Mouse (Mus musculus) heart, embryonic 15.5 days (tissue): Measurements from ENCODE around the gene Ankrd6. TPM values are rescaled to one million over a fixed set of nuclear protein-coding genes. Genes with fewer than 3 reads are reported as not detected.

Source experiments
- ATAC-seq: fragments of 200-750 bp; cut with Nextera tagmentation; replicated peaks from 2 replicates; pipeline ENCODE4 v1.8.0; 2017; ENCODE audit warnings: low read depth, moderate TSS enrichment; ENCODE audit not compliant: insufficient number of reproducible peaks, insufficient read depth, low FRiP score
- H3K27ac ChIP-seq: fragments of 300-500 bp; sonication (generic); 2 replicates; pipeline ENCODE4 v1.5.1; 2015; ENCODE audit warnings: mild to moderate bottlenecking, inconsistent platforms
- H3K27me3 ChIP-seq: fragments of 300-500 bp; sonication (generic); 2 replicates; pipeline ENCODE4 v1.6.1; 2015; ENCODE audit warnings: inconsistent platforms
- H3K36me3 ChIP-seq: fragments of 300-500 bp; sonication (generic); 2 replicates; pipeline ENCODE4 v1.6.1; 2015; ENCODE audit warnings: mild to moderate bottlenecking, inconsistent platforms
- H3K4me1 ChIP-seq: fragments of 300-500 bp; sonication (generic); replicated peaks from 2 replicates; pipeline ENCODE4 v1.6.1; 2015; ENCODE audit warnings: inconsistent platforms
- H3K4me2 ChIP-seq: fragments of 300-500 bp; sonication (generic); 2 replicates; pipeline ENCODE4 v1.6.1; 2015; ENCODE audit warnings: inconsistent platforms, mild to moderate bottlenecking, moderate library complexity
- H3K4me3 ChIP-seq: fragments of 300-500 bp; sonication (generic); 2 replicates; pipeline ENCODE4 v1.5.1; 2015; ENCODE audit warnings: mild to moderate bottlenecking, inconsistent platforms
- H3K9ac ChIP-seq: fragments of 300-500 bp; sonication (generic); 2 replicates; pipeline ENCODE4 v1.6.1; 2015; ENCODE audit warnings: mild to moderate bottlenecking, inconsistent platforms
- H3K9me3 ChIP-seq: fragments of 300-500 bp; sonication (generic); replicated peaks from 2 replicates; pipeline ENCODE4 v1.6.1; 2016; ENCODE audit warnings: inconsistent platforms
- WGBS: fragments of 180-500 bp; shearing (Covaris S2); methylation state at CpG from one replicate; pipeline ENCODE4 v1.1.7; 2015; ENCODE audit warnings: mixed read lengths; 5-methylcytosine and 5-hydroxymethylcytosine counted together
- polyA plus RNA-seq: library from polyadenylated mRNA; unstranded; fragments of >200 nt; fragmentation: Nextera tagmentation; extraction: Ambion mirVana; gene quantifications from 2 replicates; pipeline ENCODE4 v1.2.1, GENCODE M21; 2015

The Ankrd6 gene
- polyA plus RNA-seq, 1 experiment from 2014 or later: 4.1 TPM

GRCm38 (mm10) chr4:32951035-32951940 is 647 bp upstream of the Ankrd6 start:
- 4% methylated on average over 34 of the region's 34 CpGs for WGBS
- Histone ChIP-seq H3K27me3 (peaks cover 13% of the 10 kb centered on the region), H3K4me1 (peaks cover 30% of the 10 kb centered on the region), H3K27ac (no peak overlapping the region), H3K4me3 (peak overlapping the region; percentile 78), H3K9ac (peak overlapping the region; percentile 45; the same call in 1 of the 2 replicates), H3K36me3 (no peaks in the 10 kb centered on the region), H3K4me2 (peak overlapping the region; percentile 95), H3K9me3 (no peaks in the 10 kb centered on the region)
- ATAC-seq: peak; percentile 31

- Histone ChIP-seq H3K9ac (no peak overlapping the region), H3K4me2 (peak overlapping the region; percentile 3; the same call in 1 of the 2 replicates), H3K27ac (no peak overlapping the region), H3K27me3 (peaks cover 11% of the 10 kb centered on the region), H3K9me3 (no peaks in the 10 kb centered on the region), H3K4me3 (no peak overlapping the region), H3K36me3 (no peaks in the 10 kb centered on the region), H3K4me1 (peaks cover 30% of the 10 kb centered on the region)
- WGBS: 49% methylated on average over 10 of the region's 10 CpGs
- ATAC-seq: no peak
Measured at GRCm38 (mm10) chr4:32948696-32949095, 1.9 kb downstream of the Ankrd6 start.

- Histone ChIP-seq H3K27ac (no peak overlapping the region), H3K4me1 (peaks cover 29% of the 10 kb centered on the region), H3K4me2 (no peak overlapping the region), H3K27me3 (peaks cover 6% of the 10 kb centered on the region), H3K4me3 (no peak overlapping the region), H3K9ac (no peak overlapping the region), H3K9me3 (no peaks in the 10 kb centered on the region), H3K36me3 (no peaks in the 10 kb centered on the region)
- WGBS: 15% methylated on average over 4 of the region's 4 CpGs
- no peak for ATAC-seq
Measured at GRCm38 (mm10) chr4:32947631-32948030, 3.0 kb downstream of the Ankrd6 start.

GRCm38 (mm10) chr4:32940984-32941383 is 9.7 kb downstream of the Ankrd6 start:
- 69% methylated on average over 4 of the region's 4 CpGs for WGBS
- Histone ChIP-seq H3K4me1 (peaks cover 12% of the 10 kb centered on the region), H3K27ac (no peak overlapping the region), H3K9ac (no peak overlapping the region), H3K36me3 (no peaks in the 10 kb centered on the region), H3K4me3 (no peak overlapping the region), H3K27me3 (no peaks in the 10 kb centered on the region), H3K9me3 (no peaks in the 10 kb centered on the region), H3K4me2 (no peak overlapping the region)
- no peak for ATAC-seq

- Histone ChIP-seq H3K4me1 (peaks cover 12% of the 10 kb centered on the region), H3K4me2 (no peak overlapping the region), H3K27ac (no peak overlapping the region), H3K27me3 (no peaks in the 10 kb centered on the region), H3K4me3 (no peak overlapping the region), H3K9me3 (no peaks in the 10 kb centered on the region), H3K36me3 (no peaks in the 10 kb centered on the region), H3K9ac (no peak overlapping the region)
- WGBS: 77% methylated on average over 5 of the region's 5 CpGs
- ATAC-seq: no peak
Measured at GRCm38 (mm10) chr4:32939964-32940363, 10.7 kb downstream of the Ankrd6 start.

- no peaks in the 10 kb centered on the region for H3K9me3 ChIP-seq
- no peak overlapping the region for H3K4me3 ChIP-seq
- peaks cover 12% of the 10 kb centered on the region for H3K4me1 ChIP-seq
- no peak for ATAC-seq
- WGBS: 39% methylated on average over 4 of the region's 4 CpGs
- H3K9ac ChIP-seq: no peak overlapping the region
- H3K36me3 ChIP-seq: no peaks in the 10 kb centered on the region
- H3K27ac ChIP-seq: no peak overlapping the region
- no peak overlapping the region for H3K4me2 ChIP-seq
- no peaks in the 10 kb centered on the region for H3K27me3 ChIP-seq
Measured at GRCm38 (mm10) chr4:32939521-32939920, 11.1 kb downstream of the Ankrd6 start.

GRCm38 (mm10) chr4:32936762-32937341 is 13.8 kb downstream of the Ankrd6 start:
- Histone ChIP-seq H3K9ac (no peak overlapping the region), H3K4me2 (peak overlapping the region; percentile 28), H3K36me3 (no peaks in the 10 kb centered on the region), H3K4me3 (no peak overlapping the region), H3K4me1 (peaks cover 12% of the 10 kb centered on the region), H3K27ac (peak overlapping the region; percentile 24), H3K27me3 (no peaks in the 10 kb centered on the region), H3K9me3 (no peaks in the 10 kb centered on the region)
- WGBS: 9% methylated on average over 9 of the region's 9 CpGs
- ATAC-seq: no peak

- Histone ChIP-seq H3K4me3 (no peak overlapping the region), H3K9me3 (no peaks in the 10 kb centered on the region), H3K27ac (peak overlapping the region; percentile 16; the same call in 1 of the 2 replicates), H3K4me1 (peaks cover 10% of the 10 kb centered on the region), H3K27me3 (no peaks in the 10 kb centered on the region), H3K4me2 (0 out of 2 replicates have a peak overlapping the region, but pooled peaks have one; percentile 21), H3K36me3 (no peaks in the 10 kb centered on the region), H3K9ac (no peak overlapping the region)
- 0 out of 2 replicates have a peak, but pooled peaks have one; percentile 10 for ATAC-seq
- WGBS: 59% methylated on average over 9 of the region's 9 CpGs
Measured at GRCm38 (mm10) chr4:32932056-32932455, 18.6 kb downstream of the Ankrd6 start.

- no peak for ATAC-seq
- WGBS: 97% methylated on average over 5 of the region's 5 CpGs
- Histone ChIP-seq H3K4me1 (peaks cover 6% of the 10 kb centered on the region), H3K27me3 (no peaks in the 10 kb centered on the region), H3K4me2 (no peak overlapping the region), H3K36me3 (no peaks in the 10 kb centered on the region), H3K9ac (no peak overlapping the region), H3K27ac (no peak overlapping the region), H3K9me3 (no peaks in the 10 kb centered on the region), H3K4me3 (no peak overlapping the region)
Measured at GRCm38 (mm10) chr4:32929750-32930149, 20.9 kb downstream of the Ankrd6 start.

- Histone ChIP-seq H3K9me3 (no peaks in the 10 kb centered on the region), H3K36me3 (no peaks in the 10 kb centered on the region), H3K4me3 (no peak overlapping the region), H3K27ac (no peak overlapping the region), H3K4me2 (no peak overlapping the region), H3K4me1 (peaks cover 13% of the 10 kb centered on the region), H3K27me3 (no peaks in the 10 kb centered on the region), H3K9ac (no peak overlapping the region)
- no peak for ATAC-seq
- WGBS: 92% methylated on average over 13 of the region's 13 CpGs
Measured at GRCm38 (mm10) chr4:32928692-32929448, 21.8 kb downstream of the Ankrd6 start.

- Histone ChIP-seq H3K4me2 (peak overlapping the region; percentile 53), H3K9me3 (no peaks in the 10 kb centered on the region), H3K36me3 (no peaks in the 10 kb centered on the region), H3K4me3 (no peak overlapping the region), H3K27ac (0 out of 2 replicates have a peak overlapping the region, but pooled peaks have one; percentile 20), H3K4me1 (peaks cover 21% of the 10 kb centered on the region), H3K27me3 (no peaks in the 10 kb centered on the region), H3K9ac (no peak overlapping the region)
- no peak for ATAC-seq
- 38% methylated on average over 9 of the region's 9 CpGs for WGBS
Measured at GRCm38 (mm10) chr4:32923891-32924294, 26.7 kb downstream of the Ankrd6 start.
